Mouse (Mus musculus): ENCODE data around the gene Shc1. TPM values are rescaled to one million over a fixed set of nuclear protein-coding genes. Genes with fewer than 3 reads are reported as not detected.

Shc1 gene
- polyA plus RNA-seq, 1 experiment from 2014 or later = 13.9 TPM

DNA sequence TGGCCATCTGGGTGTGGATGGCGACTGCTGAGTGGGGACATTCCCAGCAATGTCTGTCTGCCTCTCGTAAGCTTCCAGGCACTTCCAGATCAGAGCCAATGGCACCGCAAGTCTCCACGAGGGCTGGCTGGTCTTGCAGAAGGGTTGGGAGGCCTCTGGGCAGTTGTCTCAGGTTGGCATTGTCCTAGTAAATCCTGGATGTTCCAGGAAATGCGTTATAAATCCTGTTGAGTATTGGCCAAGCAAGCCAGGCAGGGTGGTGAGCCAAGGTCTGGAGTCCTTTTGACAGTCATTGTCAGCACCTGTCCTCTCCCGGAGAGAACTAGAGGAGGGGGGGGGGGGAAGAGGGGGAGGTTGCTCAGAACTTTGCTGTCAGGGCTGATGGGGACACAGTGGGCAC is 60.8 kb downstream of the Shc1 start:
- no peak overlapping the region for H3K4me2 ChIP-seq (replicated peaks)
- DNase-seq (ENCODE audit: low spot score) = no peak
- no peak overlapping the region for H3K4me3 ChIP-seq (replicated peaks; ENCODE audit: low read length)
- H3K36me3 ChIP-seq (replicated peaks; ENCODE audit: control insufficient read depth, insufficient read depth) = no peaks in the 10 kb centered on the region
- H3K4me1 ChIP-seq (replicated peaks; ENCODE audit: control insufficient read depth, insufficient read depth, low read length) = no peaks in the 10 kb centered on the region
- ATAC-seq (ENCODE audit: low FRiP score) = no peak
- H3K9me3 ChIP-seq (ENCODE audit: control insufficient read depth, low read length) = no peaks in the 10 kb centered on the region
- no peaks in the 10 kb centered on the region for H3K27me3 ChIP-seq (ENCODE audit: control insufficient read depth, insufficient read depth, low read length)
- 88% methylated on average over 6 of the region's 6 CpGs for WGBS
- H3K9ac ChIP-seq = no peak overlapping the region
- no peak overlapping the region for H3K27ac ChIP-seq

Other genes starting within 250 kb of the Shc1 start
- 128 and 134 TPM in 2 replicates for gene Scamp3, start 241.0 kb upstream of the Shc1 start, polyA plus RNA-seq (2014; fragmentation: Nextera tagmentation; extraction: Ambion mirVana)
- 32.9 and 33.3 TPM in 2 replicates for gene Fam189b, start 235.3 kb upstream of the Shc1 start, polyA plus RNA-seq (2014; fragmentation: Nextera tagmentation; extraction: Ambion mirVana)
- 45.7 and 48.8 TPM in 2 replicates for gene Gba, start 215.5 kb upstream of the Shc1 start, polyA plus RNA-seq (2014; fragmentation: Nextera tagmentation; extraction: Ambion mirVana)
- 29.0 and 31.0 TPM in 2 replicates for gene Thbs3, start 203.3 kb upstream of the Shc1 start, polyA plus RNA-seq (2014; fragmentation: Nextera tagmentation; extraction: Ambion mirVana)
- gene Mtx1, start 191.4 kb upstream of the Shc1 start, polyA plus RNA-seq (2014; fragmentation: Nextera tagmentation; extraction: Ambion mirVana) = 144 and 148 TPM in 2 replicates
- 0.47 and 0.52 TPM in 2 replicates for gene Muc1, start 189.4 kb upstream of the Shc1 start, polyA plus RNA-seq (2014; fragmentation: Nextera tagmentation; extraction: Ambion mirVana)
- 209 and 224 TPM in 2 replicates for gene Krtcap2, start 172.5 kb upstream of the Shc1 start, polyA plus RNA-seq (2014; fragmentation: Nextera tagmentation; extraction: Ambion mirVana)
- gene Trim46, start 172.1 kb upstream of the Shc1 start, polyA plus RNA-seq (2014; fragmentation: Nextera tagmentation; extraction: Ambion mirVana) = 65.8 and 66.5 TPM in 2 replicates
- 80.7 and 94.4 TPM in 2 replicates for gene Dpm3, start 159.1 kb upstream of the Shc1 start, polyA plus RNA-seq (2014; fragmentation: Nextera tagmentation; extraction: Ambion mirVana)
- gene Slc50a1, start 147.9 kb upstream of the Shc1 start, polyA plus RNA-seq (2014; fragmentation: Nextera tagmentation; extraction: Ambion mirVana) = 36.0 and 38.8 TPM in 2 replicates
- 9.4 and 10.8 TPM in 2 replicates for gene Efna1, start 137.3 kb upstream of the Shc1 start, polyA plus RNA-seq (2014; fragmentation: Nextera tagmentation; extraction: Ambion mirVana)
- gene Efna3, start 95.5 kb upstream of the Shc1 start, polyA plus RNA-seq (2014; fragmentation: Nextera tagmentation; extraction: Ambion mirVana) = 62.5 and 70.3 TPM in 2 replicates
- gene Efna4, start 80.4 kb upstream of the Shc1 start, polyA plus RNA-seq (2014; fragmentation: Nextera tagmentation; extraction: Ambion mirVana) = 4.4 and 4.9 TPM in 2 replicates
- gene Adam15, start 68.4 kb upstream of the Shc1 start, polyA plus RNA-seq (2014; fragmentation: Nextera tagmentation; extraction: Ambion mirVana) = 40.8 and 44.0 TPM in 2 replicates
- gene Dcst2, start 56.5 kb upstream of the Shc1 start, polyA plus RNA-seq (2014; fragmentation: Nextera tagmentation; extraction: Ambion mirVana) = 0.12 and 0.21 TPM in 2 replicates
- 0.43 and 1.1 TPM in 2 replicates for gene Dcst1, start 53.2 kb upstream of the Shc1 start, polyA plus RNA-seq (2014; fragmentation: Nextera tagmentation; extraction: Ambion mirVana)
- 0.46 and 1.1 TPM in 2 replicates for gene Zbtb7b, start 23.7 kb upstream of the Shc1 start, polyA plus RNA-seq (2014; fragmentation: Nextera tagmentation; extraction: Ambion mirVana)
- not detected in 2 replicates for gene Lenep, start 15.7 kb upstream of the Shc1 start, polyA plus RNA-seq (2014; fragmentation: Nextera tagmentation; extraction: Ambion mirVana)
- gene Flad1, start 6.6 kb upstream of the Shc1 start, polyA plus RNA-seq (2014; fragmentation: Nextera tagmentation; extraction: Ambion mirVana) = 30.8 and 33.4 TPM in 2 replicates
- 94.0 and 99.4 TPM in 2 replicates for gene Cks1b, start 60 bp upstream of the Shc1 start, polyA plus RNA-seq (2014; fragmentation: Nextera tagmentation; extraction: Ambion mirVana)
- gene Pygo2, start 11.8 kb downstream of the Shc1 start, polyA plus RNA-seq (2014; fragmentation: Nextera tagmentation; extraction: Ambion mirVana) = 47.1 and 50.6 TPM in 2 replicates
- gene Pbxip1, start 18.3 kb downstream of the Shc1 start, polyA plus RNA-seq (2014; fragmentation: Nextera tagmentation; extraction: Ambion mirVana) = 9.8 and 12.8 TPM in 2 replicates
- 117 and 121 TPM in 2 replicates for gene Pmvk, start 36.1 kb downstream of the Shc1 start, polyA plus RNA-seq (2014; fragmentation: Nextera tagmentation; extraction: Ambion mirVana)
- 7.3 and 7.7 TPM in 2 replicates for gene Kcnn3, start 101.7 kb downstream of the Shc1 start, polyA plus RNA-seq (2014; fragmentation: Nextera tagmentation; extraction: Ambion mirVana)